Mouse (Mus musculus): ENCODE measurements around the gene Foxd4.
"Not testable (repeated sequence)": the region's sequence is repeated elsewhere in the genome, so short reads cannot be mapped to it uniquely, and the experiment has no call there.

Foxd4 gene

GRCm38 (mm10) chr19:24875129-24875870 is 25.7 kb downstream of the Foxd4 start, which contains the start of gene Gm10053:
Gene Gm10053 (plus strand): TSS chr19:24875686.
- DNase-seq (ENCODE audit: low spot score in 2 of 2), result not testable (repeated sequence)

- DNase-seq (ENCODE audit: low spot score in 2 of 2), result no peak
Measured at GRCm38 (mm10) chr19:24873873-24874272, 27.1 kb downstream of the Foxd4 start.

DNA sequence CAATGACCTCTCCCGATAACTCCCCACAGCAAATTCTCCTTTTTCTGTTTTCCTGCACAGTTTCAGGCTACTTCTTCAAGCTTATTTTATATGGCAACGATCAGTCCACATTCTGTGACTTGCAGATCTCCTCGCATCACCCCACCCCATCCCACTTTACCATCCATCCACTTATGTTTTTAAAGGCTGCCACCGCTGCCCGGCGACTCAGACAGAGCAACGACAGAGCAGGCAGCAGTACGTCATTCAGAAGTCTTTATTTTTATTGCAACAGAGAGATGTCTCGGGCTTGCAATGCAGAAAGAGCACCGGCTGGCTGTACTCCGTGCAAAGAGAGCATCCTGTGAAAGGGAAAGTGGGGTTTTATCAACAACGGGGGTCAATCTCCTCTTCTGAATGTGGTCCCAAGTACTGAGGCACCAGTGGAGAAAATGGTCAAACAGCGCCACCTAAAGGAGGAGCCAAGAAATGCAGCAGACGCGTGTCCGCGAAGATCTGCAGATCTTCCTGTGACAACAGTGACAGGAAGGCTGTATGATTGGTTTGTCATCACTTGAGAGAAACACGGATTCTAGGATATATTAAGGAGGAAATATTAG is 29.9 kb downstream of the Foxd4 start:
- peak; percentile 58 to 70 for DNase-seq (ENCODE audit: low spot score in 2 of 2)

DNA sequence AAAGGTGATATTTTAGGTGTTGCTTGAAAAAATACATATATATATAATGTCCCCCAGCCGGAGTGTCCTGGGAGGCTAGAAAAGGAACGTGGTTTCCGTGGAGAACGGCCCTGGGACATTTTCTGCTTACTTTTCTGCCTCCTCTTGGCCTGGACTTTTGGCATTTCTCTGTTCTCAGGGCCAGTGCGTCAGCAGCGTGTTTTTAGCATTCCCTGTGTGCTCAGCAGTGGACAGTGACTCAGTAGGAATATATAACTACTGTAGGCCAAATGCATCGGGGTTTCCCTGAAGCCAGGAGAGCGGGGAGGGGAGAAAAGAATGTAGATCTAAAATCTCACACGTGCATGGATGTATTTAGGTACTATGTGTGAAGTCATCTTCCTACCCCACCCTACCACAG is 35.6 kb downstream of the Foxd4 start:
- no peak for DNase-seq (ENCODE audit: low spot score in 2 of 2)

DNA sequence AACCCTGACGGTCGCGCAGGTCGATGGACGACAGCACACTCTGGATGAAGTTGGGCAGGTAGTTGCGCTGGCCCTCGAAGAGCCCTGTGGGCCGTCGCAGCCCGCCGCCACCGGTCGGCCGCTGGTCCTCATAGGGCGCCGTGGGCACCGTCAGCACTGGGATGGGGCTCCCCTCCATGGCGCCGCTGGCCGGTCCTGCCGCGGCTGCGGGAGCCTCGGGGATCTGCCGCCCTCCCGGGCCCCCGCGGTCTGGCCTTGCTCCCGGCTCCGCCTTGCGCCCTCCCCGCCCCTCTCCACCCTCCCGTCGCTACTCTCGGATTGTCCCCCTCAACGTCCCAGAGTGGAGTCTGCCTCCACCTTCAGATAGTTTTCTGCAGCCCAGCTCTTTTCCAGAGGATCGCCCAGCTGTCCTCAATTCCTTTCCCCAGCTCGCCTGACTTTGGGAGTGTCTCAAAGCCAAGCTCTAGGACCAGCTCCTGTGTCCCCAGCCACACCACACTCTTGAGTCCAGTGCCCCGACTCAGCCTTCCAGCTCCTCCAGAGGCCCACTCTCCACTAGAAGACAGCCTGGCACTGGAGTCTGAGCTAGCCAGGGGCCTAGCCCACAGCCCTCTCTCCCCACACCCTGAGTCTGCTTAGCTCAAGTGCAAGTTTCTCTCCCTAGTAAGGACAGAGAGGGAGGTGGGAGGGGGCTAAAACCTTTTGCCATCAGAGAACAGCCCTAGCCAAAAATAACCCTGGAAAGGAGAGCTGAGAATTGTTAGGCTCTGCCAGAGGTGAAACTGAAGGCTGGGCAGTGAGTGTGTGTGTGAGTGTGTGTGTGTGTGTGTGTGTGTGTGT is 39.2 kb downstream of the Foxd4 start, which contains the start of gene Pgm5:
TSS of gene Pgm5 (minus strand) at position 244 of the 840 bp plus-strand sequence.
- DNase-seq (ENCODE audit: low spot score in 2 of 2), result no peak

DNA sequence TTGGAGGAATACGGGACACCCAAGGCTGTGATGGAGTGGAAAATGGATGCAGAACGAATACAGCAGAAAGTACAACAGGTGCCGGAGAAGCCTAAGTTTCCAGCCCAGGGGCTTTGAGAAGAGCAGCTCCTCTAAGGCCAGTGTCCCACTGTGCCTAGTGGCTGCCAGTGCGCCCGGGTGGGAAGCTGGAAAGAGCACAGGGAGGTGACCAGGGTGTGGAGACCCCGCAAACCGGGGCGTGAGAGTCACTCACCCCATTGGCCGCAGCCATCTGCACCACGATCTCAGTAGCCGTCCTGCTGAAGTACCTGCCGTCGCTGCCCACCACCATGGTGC is 39.8 kb downstream of the Foxd4 start:
- no peak for DNase-seq (ENCODE audit: low spot score in 2 of 2)

- no peak for DNase-seq (ENCODE audit: low spot score in 2 of 2)
Measured at GRCm38 (mm10) chr19:24851456-24852315, 49.3 kb downstream of the Foxd4 start.

Measured in frontal cortex, postnatal 25 days (tissue).